Mouse (Mus musculus) heart, postnatal 4 days (tissue): Measurements from ENCODE around the gene Tulp1. TPM values are rescaled to one million over a fixed set of nuclear protein-coding genes. Genes with fewer than 3 reads are reported as not detected.
"Not testable (repeated sequence)": the region's sequence is repeated elsewhere in the genome, so short reads cannot be mapped to it uniquely, and the experiment has no call there.

Experiments
- DNase-seq: peaks from one replicate; pipeline ENCODE4 v3.0.0; 2021
- total RNA-seq, 2 experiments: library from RNA; stranded (reverse); gene quantifications; 2 replicates each; pipeline ENCODE4 v1.2.3; 2021

Tulp1 gene
- total RNA-seq, 2 experiments from 2014 or later: 1.0 to 1.5 TPM

DNA sequence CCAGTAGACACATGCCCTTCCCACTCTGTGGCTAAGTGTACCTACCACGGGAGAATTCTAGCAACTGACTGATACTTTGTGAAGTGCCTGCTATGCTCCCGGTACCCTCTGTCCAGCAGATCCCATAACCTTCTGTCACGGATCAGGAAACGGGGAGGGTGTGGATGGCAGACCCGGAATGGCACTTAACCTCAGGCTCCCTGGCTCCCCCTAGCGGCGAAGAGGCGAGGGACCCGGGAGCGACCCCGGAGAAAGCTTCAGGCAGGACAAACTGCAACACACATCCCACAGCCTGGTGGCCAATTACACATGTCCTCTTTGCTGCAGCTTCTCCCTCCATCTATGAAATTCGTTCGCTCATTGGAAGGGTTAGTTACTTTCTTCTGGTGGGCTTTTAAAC is 3.4 kb upstream of the Tulp1 start:
- DNase-seq: peak; percentile 91

DNA sequence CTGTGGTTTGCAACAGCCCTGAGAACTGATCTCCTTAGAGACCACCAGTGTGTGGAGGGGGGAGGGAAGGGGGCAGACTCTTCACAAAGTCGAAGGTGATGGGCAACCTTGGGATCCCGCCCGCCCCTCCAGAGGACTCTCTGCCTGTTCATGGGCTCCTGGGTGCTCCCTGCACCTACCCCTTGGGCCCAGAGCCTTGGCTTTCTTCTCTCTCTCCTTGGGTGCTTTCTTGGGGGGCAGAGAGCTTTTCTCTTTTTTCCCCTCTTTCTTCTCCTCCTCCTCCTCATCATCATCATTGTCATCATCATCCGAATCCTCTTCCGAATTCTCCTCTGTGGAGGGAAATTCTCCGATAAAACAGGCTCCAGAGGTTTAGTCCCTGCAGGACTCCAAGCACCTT is 1.5 kb downstream of the Tulp1 start:
- DNase-seq: no peak

DNA sequence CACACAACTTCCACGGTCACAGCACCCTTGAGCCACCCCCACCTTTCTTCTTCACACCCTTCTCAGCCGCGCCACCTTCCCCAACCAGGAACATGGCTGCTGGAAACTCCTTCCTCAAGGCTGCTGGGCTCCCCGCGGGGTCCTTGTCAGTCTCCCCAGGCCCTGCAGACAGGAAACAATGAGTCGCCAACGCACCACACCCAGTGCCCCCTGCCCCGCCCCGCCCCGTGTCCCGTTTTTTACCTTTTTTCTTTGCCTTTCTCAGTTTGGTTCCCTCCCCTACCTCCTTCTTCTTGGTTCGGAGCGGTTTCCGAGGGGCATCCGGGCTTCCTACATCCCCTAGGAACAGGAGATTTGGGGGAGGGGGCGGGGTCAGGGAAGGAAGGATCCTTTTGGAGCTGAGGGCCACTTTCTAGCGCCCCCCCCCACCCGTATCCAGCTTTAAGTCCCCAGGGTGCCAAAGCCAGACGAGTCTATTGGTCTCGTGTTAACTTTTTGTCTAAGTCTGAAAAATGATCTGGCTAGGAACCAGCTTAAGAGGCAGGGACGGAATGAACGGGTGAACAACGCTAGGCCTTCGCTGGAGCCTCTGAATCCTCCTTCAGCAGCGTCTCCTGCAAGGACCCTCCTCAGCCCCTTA is 2.2 kb downstream of the Tulp1 start:
- no peak for DNase-seq

DNA sequence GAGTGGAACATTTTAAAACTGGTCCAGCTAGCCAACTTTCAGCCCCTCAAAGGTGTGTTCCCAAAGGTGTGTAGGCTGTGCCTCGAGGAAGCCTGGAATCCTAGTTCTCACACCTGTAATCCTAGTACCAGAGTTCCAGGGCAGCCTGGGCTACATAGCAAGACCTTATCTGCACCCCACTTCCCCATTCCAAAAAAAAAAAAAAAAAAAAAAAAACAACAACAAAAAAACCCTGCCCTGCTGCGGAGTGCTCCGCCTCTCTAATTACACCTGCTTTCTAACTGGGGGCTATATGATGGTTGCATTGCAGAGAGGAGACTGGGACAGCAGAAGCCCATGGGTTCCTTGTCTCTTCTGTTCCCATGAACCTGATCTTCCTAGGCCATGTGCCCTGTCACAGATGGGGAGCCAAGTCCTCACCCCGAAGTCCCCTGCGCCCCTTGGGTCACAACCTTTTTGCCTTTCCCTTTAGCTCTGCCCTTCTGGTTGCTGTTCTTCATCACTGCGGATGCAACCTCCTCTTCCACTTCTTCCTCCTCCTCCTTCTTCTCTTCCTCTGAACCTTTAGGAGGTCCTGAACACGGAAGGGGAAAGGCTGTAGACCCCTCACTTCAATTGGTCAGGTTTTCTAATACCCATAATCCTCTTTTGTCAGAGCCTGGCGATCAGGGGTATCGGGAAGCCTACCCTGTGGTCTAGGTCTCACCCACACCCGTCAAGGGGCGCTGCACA is 2.9 kb downstream of the Tulp1 start:
- DNase-seq: no peak

DNA sequence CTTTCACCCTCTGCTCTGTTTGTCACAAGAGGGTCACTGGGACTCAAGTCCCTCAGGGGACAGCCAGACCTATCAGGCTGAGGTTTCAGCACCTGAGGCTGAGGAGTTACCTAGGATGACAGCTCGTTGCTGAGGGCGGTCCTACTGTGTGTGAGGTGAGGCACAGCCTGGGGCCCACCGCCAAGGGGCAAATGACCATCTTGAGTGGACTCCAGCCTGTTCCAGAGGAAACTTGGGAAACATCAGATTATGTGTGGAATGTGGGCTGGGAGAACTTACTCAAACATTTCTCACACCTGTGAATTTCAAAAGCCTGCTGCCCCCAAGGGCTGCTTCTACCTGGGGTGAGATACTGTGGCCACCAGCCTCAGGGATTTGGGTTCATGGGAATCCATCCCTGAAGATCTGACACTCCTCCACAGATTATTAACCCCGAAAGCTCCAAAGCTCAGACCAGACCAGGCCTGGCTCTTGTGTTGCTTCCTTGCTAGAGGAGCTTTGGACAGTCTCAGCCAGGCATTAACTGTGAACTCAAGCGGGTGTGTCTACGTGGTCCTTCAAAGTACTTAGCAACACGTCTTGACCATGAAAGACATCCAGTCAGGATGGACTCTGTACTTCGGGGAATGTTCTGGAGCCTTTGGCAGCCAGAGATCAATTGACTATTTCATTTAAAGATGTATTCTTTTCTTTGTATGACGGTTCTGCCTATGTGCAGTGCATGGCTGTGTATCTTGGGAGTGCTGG is 4.3 kb downstream of the Tulp1 start:
- DNase-seq: no peak

DNA sequence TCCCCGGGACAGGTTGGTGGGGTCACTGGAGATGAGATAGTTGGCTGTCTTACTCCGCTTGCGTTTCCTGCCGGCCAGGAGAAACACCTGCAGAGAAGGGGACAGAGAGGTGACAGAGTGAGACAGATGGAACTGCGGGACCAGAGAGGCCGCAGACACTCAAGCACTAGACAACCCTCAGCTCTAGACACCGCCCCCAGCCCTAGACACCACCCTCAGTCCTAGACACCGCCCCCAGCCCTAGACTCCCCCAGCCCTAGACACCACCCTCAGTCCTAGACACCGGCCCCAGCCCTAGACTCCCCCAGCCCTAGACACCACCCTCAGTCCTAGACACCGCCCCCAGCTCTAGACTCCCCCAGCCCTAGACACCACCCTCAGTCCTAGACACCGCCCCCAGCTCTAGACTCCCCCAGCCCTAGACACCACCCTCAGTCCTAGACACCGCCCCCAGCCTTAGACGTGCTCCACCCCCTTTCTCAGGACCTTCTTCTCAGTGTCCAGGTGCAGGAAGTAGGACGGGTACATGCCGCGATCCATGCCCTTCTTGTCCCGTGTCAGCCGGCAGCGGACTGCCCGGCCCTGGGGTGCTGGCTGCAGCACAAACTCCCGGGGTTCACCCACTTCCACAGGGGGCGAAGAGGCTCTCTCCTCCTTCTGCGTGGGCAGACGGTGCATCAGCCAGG is 6.3 kb downstream of the Tulp1 start:
- DNase-seq: not testable (repeated sequence)

DNA sequence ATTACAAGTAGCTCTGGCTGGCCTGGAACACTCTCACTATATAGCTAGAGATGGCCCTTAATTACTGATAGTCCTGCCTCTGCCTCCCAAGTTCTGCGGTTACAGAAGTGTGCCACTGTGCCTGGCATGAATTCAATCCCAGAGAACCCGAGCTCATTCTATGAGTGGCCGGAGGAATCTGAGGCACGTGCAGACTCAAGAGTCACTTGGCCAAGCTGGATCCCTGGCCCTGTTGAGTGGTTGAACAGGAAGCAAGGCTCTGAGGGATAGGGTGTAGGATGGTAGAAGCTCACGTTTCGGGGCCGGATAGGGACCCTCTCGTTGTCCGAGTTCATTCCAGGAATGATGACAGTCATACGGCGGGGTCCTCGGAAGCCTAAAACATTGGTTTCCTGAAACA is 9.2 kb downstream of the Tulp1 start:
- DNase-seq: peak; percentile 52

DNA sequence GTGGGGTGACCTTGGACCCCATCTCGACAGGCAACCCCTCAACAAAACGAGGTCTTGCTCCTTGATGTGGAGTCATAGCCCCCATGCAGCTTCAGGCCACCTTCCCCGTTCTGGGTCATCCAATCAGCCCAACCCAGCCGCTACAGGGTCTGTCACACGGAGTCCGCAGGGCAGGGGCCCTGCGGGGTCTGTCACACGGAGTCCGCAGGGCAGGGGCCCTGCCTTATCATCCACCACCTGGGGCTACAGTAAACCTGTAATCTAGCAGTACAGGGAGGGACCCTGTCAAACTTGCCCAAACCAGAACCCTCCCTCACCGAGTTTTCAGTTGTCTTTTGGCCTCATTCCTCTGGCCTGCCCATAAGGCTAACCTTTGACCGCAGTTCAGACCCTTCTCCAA is 13.0 kb downstream of the Tulp1 start:
- DNase-seq: no peak

DNA sequence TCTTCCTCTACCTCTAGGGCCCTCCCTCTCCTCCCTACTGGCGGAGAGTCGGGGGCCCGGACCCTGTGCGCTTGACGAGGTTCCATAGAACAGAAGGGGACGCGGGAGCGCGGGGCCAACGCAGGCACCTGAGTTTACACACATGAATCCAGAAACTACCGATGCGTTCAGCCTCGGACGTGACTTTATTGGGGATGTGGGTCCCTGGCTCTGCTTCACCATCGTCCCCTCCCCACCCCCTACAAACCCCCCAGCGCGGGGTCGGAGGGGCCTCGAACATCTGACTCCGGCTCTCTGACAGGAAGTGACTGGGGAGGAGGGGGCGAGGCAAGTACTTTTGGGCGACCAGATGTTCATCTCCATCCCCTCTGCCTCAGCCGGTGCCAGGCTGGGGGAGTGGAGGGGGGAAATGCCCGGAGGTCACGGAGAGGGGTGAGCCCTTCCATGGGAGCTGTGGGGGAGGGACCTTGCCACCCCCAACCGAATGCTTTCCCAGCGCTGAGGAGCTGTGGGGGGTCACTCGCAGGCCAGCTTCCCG is 13.6 kb downstream of the Tulp1 start:
- peak; percentile 28 for DNase-seq

DNA sequence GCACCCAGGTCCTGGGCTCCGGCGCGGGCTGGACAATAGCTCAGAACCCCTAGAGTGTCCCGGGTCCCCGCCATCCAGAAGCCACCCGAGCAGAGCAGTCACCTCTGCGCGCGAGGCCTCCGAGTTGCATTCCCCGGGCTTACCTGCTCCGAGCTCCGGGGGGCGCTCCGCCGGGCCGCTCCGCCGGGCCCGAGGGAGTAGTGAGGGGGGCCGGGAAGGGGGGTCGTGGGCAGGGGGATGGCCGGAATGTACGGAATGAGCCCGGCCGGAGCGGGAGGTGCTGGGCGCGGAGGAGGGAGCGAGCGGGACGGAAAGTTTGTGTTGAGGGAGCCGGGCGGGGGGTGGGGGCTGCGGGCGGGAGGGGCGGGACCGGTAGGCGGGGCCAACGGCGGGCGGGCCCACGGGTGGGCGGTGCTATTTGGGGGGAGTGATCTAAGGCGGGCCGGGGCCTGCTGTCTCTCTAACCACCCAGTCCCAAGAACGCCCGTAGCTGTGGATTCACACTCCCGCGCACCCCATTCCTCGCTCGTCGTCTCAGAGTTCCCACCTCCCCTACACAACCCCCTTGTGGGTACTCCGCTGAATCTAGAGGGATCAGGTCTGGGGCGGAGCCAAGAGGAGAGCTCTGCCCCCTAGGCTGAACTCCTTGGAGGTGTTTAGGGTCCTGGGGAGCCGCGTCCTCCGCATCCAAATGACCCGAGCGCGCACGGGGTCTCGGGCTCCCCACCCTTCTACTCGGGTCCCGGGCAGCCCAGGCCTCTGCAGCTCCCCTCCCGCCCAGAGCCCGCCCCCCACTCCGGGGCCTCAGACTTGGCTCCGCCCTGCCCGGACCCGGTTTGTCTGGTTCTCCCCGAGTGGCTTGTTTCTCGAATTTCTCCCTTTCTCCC is 14.3 kb downstream of the Tulp1 start, which contains the start of gene Tead3:
Gene Tead3, minus strand, starts transcription at position 352 of the 887 bp plus-strand sequence.
- DNase-seq: peak; percentile 88

DNA sequence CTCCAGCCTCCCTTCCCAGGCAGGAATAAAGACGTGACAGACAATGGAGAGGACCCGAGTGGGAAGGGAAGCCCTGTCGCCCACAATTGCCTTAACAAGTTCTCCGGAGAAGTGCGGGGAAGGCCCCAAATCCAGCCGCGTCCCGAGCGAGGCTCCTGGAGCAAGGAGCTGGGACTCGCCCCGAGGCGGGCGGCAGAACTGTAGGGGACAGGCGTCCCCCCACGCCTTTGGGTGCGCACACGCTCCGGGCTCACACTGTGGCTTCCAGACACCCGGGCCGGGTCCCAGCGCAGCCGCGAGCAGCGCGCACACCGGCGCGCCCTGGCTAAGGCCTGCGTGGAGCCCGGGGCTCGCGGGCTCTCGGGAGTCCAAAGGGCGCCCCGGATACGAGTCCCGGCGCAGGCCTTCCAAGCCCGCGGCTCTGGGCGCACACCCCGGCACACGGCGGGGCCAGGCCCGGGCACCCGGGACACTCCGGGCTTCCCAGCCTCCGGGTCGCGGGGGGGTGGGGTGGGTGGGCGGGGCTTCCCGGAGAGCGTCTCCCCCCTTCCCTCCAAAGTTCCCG is 15.0 kb downstream of the Tulp1 start:
- DNase-seq: peak; percentile 50

DNA sequence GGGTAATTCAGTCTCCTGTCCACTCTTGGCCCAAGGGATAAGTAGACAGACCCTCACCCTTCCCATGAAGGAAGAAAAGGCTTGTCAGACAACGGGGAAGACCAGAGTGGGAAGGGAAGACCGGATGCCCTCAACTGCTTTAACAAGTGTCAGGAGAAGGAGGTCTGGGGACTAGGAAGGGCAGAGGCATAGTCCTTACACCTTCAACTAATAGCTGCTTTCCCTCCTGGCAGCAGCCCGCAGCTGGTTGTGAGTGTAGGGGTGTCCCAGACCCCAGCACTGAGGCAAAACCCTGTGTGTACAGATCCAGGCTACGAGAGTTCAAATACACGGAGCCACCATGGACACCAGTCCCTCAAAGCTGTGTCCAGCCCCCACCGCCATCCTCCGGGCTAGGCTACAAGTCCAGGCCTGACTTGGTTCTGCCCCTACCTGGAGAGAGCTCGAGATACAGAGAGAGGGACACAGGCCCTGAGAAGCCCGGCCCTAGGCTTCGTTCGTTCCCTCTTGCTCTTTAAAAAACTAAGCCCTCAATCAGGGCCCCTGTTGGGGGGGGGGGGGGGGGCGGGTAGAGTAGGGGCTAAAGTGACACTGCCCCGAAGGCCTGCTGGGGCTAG is 15.7 kb downstream of the Tulp1 start:
- peak; percentile 32 for DNase-seq

DNA sequence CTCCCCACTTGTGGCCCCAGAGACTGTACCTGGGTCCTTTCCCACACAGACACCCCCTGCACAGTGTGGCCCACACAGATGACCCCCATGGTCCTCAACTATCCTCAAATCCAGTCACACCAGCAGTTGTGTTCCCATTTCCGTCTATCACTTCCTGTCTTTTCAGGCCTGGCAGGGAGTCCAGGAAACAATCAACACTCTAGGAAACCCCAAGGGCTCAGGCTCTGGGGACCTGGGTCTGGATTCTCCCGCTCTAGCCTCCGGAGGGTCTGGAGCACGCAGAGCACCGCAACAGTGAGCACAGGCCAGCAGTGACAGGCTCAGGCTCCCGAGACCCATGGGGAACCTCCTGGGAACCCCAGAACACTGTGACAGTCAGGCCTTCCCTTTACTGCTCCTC is 16.8 kb downstream of the Tulp1 start:
- peak; percentile 43 for DNase-seq

DNA sequence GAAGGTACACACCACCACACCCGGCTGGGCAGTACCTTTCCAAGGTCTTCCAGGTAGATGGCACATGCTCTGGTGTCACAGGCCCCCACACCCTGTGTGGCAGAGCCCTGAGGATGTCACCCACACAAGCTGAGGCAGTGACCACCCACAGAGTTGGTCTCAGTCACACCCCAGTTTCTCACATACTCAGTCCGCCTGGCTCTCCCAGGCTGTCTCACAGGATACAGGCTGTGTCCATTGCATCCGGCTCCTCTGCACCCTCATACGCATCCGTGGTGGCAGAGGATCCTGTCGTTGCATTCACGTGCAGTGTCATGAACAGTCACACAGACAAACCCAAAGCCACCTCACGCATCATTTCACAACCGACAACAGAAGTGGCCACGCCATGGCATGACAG is 17.7 kb downstream of the Tulp1 start:
- no peak for DNase-seq

DNA sequence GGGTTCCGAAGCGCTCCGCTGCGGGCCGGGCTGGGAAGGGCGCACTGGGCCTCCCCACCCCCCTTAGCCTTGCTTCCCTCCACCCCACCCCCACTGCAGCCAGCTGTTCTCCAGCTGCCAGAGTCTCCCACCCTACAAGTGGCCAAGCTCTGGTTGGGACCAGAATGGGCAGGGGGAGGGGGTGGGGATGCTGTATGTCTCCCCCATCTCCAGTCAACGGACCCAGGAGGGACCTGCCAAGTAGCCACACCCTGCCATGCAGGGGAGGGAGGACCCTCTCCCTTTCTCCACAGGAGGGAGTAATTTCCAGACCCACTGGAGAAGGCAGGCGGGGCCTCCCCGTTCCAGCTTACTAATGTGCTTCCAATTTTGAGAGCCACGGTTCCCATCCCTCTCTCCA is 19.1 kb downstream of the Tulp1 start:
- DNase-seq: peak; percentile 61

DNA sequence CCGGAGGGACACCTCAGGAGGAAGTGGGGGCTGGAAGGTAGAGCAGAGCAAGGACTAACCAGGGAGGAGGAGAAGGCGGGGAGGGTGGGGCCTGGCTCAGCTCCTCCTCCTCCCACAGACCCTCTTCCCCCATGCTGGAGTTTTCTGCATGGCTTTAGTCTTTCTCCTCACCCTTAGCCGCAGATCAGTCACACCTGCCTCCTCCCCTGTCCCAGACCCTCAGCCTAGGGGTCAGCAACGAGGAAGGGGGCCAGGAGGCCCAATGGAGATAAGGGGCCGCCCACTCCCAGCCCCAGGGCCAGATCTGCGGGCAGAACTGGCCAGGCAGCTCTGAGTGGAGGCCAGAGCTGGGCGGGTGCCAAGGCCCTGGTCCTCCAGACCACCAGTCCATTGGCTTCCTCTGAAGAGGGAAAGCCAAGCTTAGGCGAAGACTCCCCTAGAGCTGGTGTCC is 19.7 kb downstream of the Tulp1 start:
- peak; percentile 53 for DNase-seq

DNA sequence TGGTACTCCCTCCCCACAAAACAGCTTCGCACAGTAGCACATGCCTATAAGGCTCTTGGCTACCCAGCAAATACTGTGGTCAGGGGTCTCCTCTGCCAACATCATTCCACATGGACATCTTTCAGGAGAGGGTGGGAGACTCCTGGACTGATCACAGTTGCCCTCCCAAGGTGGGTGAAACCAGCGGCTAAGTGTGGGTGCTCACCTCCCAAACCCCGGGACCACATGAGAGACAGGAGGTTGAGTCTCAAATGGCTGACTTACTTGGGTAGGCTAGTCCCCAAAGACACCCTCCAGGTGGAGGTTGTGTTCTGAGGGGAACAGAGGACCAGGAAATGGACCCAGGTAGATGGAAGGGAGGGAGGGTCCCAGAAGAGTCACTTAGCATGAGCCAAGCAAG is 20.4 kb downstream of the Tulp1 start:
- no peak for DNase-seq

DNA sequence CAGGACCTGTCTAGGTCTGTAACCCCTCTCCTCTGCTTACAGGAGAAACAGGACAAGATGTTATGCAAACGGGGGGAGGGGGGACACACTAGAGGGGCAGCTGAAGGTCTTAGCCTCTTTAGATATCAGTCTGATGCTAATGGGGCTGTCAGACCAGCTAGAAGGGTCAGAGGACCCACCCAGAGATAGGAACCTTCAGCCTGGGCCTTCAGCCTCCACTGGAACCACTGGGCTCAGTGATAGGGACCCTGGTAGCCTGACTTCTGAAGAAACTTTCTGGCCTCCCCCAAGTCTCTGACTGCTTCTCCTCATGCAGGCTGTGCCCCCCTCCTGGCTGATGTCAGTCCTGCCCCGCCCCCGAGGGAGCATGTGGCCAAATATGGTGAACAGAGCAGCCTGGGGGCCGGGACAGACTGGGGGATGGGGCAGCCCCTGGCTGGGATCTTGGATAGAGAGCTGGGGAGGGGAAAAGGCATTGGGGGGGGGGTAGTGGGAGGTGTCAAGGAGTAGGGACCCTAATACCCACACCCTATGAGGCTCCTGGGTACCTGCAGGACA is 20.9 kb downstream of the Tulp1 start:
- DNase-seq: peak; percentile 75

DNA sequence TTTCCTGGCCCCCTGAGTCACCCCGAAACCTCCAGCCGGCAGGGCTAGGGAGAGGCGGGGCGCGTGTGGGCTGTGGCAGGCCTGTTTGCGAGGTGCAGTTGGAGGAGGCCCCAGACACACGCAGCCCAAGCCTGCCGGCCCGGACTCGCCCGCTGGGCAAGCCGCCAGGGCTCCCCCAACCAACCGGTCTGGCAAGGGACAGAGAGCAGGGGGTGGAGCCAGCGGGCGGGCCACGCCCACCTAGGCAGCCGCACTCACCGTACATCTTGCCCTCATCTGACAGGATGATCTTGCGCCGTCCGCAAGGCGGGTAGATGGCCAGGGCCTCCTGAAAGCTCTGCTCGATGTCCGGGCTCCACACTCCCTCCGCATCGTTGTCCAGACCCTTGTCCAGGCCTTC is 23.9 kb downstream of the Tulp1 start:
- peak; percentile 95 for DNase-seq

DNA sequence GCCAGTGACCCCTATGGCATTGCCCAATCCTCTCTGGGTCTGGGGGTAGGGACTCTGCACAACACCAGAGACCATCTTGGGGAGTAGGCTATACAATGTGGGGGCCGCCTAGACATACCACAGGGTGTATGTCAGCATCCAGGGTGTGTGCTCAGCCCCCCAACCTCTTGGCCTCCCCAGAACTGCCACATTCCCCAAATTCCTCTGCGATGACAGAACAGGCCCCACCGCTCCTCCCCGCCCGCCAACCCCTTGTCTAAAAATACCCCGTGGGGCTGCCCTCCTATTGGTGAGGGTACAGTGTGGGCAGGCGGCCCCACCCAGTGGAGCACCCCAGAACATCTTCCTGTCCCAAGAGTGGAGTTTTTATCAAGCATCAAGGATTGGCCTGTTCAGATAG is 24.4 kb downstream of the Tulp1 start:
- DNase-seq: peak; percentile 52
